Mouse (Mus musculus): ENCODE results near the gene Naa15.

- no peak for TF ChIP-seq CTCF (IDR thresholded peaks at IDR 0.05; ENCODE audit: extremely low read depth, insufficient read length, insufficient replicate concordance, low read depth, low read length)
- no peak for TF ChIP-seq POLR2A (IDR thresholded peaks at IDR 0.05; ENCODE audit: low read depth, low read length)
Measured at GRCm38 (mm10) chr3:51504385-51504952, 89.5 kb downstream of the Naa15 start.
